Mouse (Mus musculus) megakaryocyte, embryonic 14.5 days (primary cell): ENCODE measurements around the gene Bco1. TPM values are rescaled to one million over a fixed set of nuclear protein-coding genes. Genes with fewer than 3 reads are reported as not detected.

Experiments used
- H3K27me3 ChIP-seq: replicated peaks from 2 replicates; pipeline ENCODE3; 2012; ENCODE audit warnings: inconsistent platforms
- H3K36me3 ChIP-seq: replicated peaks from 2 replicates; pipeline ENCODE3; 2012; ENCODE audit warnings: low read length, inconsistent platforms, mixed read lengths
- H3K4me1 ChIP-seq: 2 replicates; pipeline ENCODE4 v1.6.1; 2012; ENCODE audit warnings: inconsistent platforms
- H3K4me3 ChIP-seq: replicated peaks from 2 replicates; pipeline ENCODE3; 2012; ENCODE audit warnings: moderate library complexity, mild to moderate bottlenecking, inconsistent platforms
- H3K9me3 ChIP-seq: 2 replicates; pipeline ENCODE4 v1.6.1; 2012; ENCODE audit warnings: inconsistent platforms
- FLI1 ChIP-seq: IDR thresholded peaks from 2 replicates; pipeline ENCODE4 v1.6.1; 2012; ENCODE audit warnings: low read length, inconsistent platforms, mixed read lengths
- GATA1 ChIP-seq: IDR thresholded peaks from 3 replicates; pipeline ENCODE4 v1.6.1; 2012; ENCODE audit warnings: mixed read lengths, low read length, inconsistent platforms, borderline replicate concordance
- polyA plus RNA-seq: library from polyadenylated mRNA; stranded (reverse); fragments of >175 nt; gene quantifications from 2 replicates; pipeline ENCODE4 v1.2.3, GENCODE M21; 2012; ENCODE audit warnings: low replicate concordance; ENCODE audit not compliant: insufficient read depth

The Bco1 gene
- 0.30 TPM in 1 of 2 replicates, not detected in the other for polyA plus RNA-seq

DNA sequence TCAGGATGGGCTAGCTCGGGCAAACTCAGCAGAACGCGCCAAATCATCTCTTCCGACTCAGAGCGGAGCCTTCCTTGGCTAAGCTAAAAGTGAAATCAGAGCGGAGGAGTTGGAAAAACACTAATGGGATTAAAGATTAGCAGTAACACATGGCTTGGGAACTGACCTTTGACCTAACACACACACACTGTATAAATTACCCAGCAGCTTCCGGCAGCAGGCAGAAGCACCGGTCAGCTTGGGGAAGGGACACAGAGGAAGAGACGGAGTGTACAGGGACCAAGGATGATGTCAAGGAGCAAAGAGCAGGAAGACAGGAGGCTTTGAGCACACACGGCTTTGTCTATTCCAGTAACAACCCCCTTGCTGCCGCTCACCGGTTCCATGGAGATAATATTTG, at the start of gene Bco1:
Bco1 (plus strand) TSS at position 208 of the 400 bp plus-strand sequence.
- Histone ChIP-seq H3K36me3 (peaks cover 5% of the 10 kb centered on the region), H3K4me3 (no peak within 1 kb of the TSS), H3K9me3 (peaks cover 41% of the 10 kb centered on the region), H3K27me3 (peaks cover 24% of the 10 kb centered on the region), H3K4me1 (peaks cover 20% of the 10 kb centered on the region)
- TF ChIP-seq FLI1 = no peak
- TF ChIP-seq GATA1 = no peak

DNA sequence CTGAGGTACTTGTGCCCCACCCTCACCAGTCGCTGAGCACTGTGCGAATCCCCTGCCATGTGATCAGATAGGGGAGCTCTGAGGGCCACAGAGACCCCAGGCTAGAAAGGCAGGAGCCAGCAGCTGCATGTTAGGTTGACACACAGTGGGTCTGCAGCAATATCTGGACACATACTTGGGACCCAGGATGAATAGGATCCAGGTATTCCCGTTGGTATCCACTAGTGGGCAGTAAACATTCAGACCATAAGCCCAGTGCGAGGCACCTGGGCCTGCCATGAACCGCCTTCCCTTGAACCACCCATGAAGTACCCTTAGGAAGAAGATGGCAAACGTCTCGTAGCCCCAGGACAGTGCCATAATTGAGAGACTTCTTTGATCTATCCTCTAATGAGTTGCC, 46.2 kb upstream of the Bco1 start:
- Histone ChIP-seq H3K27me3 (peaks cover 30% of the 10 kb centered on the region), H3K9me3 (0 out of 2 replicates have a peak, but pooled peaks cover 4% of the 10 kb centered on the region), H3K4me1 (peaks cover 20% of the 10 kb centered on the region), H3K4me3 (no peak overlapping the region), H3K36me3 (no peaks in the 10 kb centered on the region)
- no peak for TF ChIP-seq GATA1
- TF ChIP-seq FLI1 = no peak

DNA sequence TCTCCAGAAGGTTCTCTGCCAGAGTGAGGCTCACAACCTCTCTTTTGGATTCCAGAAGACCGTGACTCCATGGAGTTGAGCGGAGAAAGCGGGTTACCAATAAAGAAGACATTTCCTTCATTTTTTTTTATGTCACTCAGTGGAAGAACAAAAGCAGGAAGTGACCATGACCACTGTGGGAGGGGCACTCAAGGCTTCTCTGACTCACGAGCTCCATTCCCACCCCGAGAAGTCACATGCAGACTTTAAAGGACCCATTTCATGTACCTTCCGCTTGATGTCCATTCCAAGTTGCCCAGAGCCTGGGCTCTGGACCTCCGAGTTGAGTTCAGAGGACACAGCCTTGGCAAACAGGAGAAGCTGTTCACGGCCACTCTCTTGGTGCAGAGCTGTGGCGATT, 44.9 kb upstream of the Bco1 start:
- Histone ChIP-seq H3K36me3 (no peaks in the 10 kb centered on the region), H3K9me3 (0 out of 2 replicates have a peak, but pooled peaks cover 4% of the 10 kb centered on the region), H3K4me3 (no peak overlapping the region), H3K4me1 (peaks cover 30% of the 10 kb centered on the region), H3K27me3 (peaks cover 26% of the 10 kb centered on the region)
- TF ChIP-seq FLI1 = no peak
- TF ChIP-seq GATA1 = no peak

DNA sequence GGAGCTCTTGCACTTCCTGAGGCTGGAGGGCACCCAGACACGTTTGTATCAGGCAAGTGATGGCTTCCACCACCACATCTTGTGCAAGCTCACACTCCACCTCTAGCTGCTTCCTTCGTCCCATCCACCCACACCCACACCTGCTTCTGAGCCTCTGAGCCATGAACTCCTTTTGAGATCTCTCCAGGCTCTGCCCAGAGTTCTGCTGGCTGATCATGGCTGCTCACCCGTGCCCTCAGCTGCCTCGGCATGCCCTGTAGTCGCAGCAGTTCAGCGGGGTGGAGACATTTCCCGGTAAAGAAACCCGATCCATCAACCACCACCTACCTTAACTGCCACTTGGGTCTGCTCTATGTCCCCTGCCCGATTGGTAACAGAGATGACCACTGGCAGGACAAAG, 44.3 kb upstream of the Bco1 start:
- Histone ChIP-seq H3K9me3 (0 out of 2 replicates have a peak, but pooled peaks cover 4% of the 10 kb centered on the region), H3K4me1 (peaks cover 30% of the 10 kb centered on the region), H3K27me3 (peaks cover 26% of the 10 kb centered on the region), H3K36me3 (no peaks in the 10 kb centered on the region), H3K4me3 (no peak overlapping the region)
- TF ChIP-seq FLI1 (no peak), GATA1 (no peak)

DNA sequence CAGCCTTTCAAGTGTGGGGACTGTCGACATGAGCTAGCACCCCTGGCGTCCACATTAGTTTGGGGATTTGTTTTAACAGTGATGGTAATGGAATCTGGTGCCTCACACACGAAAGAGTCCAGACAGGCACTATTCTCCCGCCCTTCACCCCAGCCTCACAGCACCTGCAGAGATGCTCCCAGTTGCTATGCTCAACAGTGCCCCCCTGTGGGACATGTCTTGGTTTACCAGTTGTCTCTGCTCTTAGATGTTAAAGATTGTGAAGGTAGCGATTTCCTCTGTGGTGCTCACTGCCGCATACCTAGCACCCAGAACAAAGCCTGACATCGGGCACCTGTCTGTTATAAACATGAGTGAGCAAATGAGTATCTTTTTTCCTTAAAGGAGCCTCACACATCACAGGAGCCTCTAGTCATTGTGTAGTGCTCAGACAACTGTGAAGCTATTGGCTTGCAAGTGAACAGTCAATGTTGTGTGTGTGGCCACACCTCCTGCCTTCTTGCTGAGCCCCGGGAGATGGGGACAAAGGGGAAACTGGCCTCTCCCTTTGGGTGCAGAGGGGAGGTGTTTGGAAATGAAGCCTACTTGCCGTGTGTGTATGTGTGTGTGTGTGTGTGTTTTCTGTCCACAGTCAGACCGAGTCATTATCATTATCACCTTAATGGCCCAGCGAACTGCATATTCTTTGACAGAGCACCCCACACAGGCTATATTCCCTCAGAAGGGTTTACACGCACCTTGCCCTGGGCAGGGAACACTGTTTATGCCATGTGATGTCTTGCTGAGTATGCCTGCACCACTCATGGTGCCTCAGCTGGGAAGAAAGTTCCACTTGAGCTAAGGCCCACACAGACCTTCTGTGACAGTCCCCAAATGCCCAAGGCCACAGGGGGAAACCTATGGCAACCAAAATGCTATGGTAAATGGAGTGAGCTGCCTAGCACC, 42.2 kb upstream of the Bco1 start:
- TF ChIP-seq GATA1 (no peak), FLI1 (no peak)

DNA sequence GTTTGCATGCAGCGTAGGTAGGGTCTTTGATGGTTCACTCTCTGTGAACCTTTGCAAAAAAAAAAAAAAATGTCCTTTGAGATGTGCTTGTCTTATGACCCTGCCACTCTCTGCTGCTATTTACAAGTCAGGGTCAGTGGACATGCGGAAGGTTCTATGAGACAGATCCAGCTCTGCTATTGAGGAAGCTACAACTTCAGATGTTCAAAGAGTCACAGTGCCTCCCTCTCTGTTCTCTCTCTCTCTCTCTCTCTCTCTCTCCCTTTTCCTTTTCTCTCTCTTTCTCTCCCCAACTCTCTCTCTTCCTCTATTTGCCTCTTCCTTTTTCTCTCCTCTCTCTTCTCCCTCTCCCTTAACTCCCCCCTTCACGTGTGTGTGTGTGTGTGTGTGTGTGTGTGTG, 41.5 kb upstream of the Bco1 start:
- H3K36me3 ChIP-seq = no peaks in the 10 kb centered on the region
- H3K4me1 ChIP-seq = peaks cover 34% of the 10 kb centered on the region
- H3K27me3 ChIP-seq = peaks cover 40% of the 10 kb centered on the region
- no peak overlapping the region for H3K4me3 ChIP-seq
- 0 out of 2 replicates have a peak, but pooled peaks cover 4% of the 10 kb centered on the region for H3K9me3 ChIP-seq
- TF ChIP-seq GATA1 = no peak

More for the DNA sequence above, 42.2 kb upstream of the Bco1 start:
- H3K27me3 ChIP-seq = peaks cover 35% of the 10 kb centered on the region
- H3K4me1 ChIP-seq = peaks cover 30% of the 10 kb centered on the region
- H3K4me3 ChIP-seq = no peak overlapping the region
- no peaks in the 10 kb centered on the region for H3K36me3 ChIP-seq
- 0 out of 2 replicates have a peak, but pooled peaks cover 4% of the 10 kb centered on the region for H3K9me3 ChIP-seq

DNA sequence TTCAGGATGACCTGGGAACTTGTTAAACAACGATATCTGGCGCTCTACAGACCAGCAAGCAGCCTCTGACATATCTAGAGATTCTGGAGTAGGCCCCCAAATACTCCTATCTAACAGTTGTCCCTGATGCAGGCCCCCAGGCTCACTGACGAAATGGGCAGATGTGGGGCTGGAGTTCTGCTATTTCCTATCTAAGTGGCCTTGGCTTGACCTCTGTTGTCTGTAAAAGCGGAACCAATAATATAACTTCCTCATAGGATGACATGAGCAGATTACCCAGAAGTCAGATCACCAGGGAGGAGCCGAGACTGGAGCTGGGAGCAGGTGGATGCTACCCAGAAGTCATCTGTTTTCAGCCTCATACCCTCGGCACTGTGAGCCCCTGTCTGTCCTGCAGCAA, 40.6 kb upstream of the Bco1 start:
- Histone ChIP-seq H3K4me3 (no peak overlapping the region), H3K27me3 (peaks cover 40% of the 10 kb centered on the region), H3K36me3 (no peaks in the 10 kb centered on the region), H3K9me3 (0 out of 2 replicates have a peak, but pooled peaks cover 4% of the 10 kb centered on the region), H3K4me1 (peaks cover 38% of the 10 kb centered on the region)
- TF ChIP-seq FLI1 = no peak
- no peak for TF ChIP-seq GATA1

DNA sequence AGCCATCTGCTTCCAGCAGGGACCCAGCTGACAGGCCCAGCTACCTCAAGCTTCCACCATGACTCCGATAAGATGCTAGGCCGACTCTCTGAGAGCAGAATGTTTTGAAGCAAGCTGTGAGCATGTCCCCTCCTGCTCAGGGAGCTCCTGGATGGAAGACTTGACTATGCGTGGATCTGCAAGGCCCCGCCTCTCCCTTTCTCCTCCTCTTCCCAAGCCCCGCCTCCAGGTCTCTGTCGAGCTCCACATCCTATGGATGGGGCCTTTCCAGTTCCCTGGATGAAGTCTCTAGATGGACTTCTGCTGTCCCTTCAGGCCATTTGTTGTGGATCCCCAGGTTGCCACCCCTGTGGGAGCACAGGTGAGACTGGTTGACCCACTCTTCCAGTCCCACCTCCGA, 36.6 kb upstream of the Bco1 start:
- Histone ChIP-seq H3K36me3 (peaks cover 4% of the 10 kb centered on the region), H3K27me3 (peaks cover 47% of the 10 kb centered on the region), H3K9me3 (peaks cover 14% of the 10 kb centered on the region), H3K4me3 (no peak overlapping the region), H3K4me1 (peaks cover 22% of the 10 kb centered on the region; the same call in 1 of the 2 replicates)
- TF ChIP-seq FLI1 (no peak), GATA1 (no peak)

DNA sequence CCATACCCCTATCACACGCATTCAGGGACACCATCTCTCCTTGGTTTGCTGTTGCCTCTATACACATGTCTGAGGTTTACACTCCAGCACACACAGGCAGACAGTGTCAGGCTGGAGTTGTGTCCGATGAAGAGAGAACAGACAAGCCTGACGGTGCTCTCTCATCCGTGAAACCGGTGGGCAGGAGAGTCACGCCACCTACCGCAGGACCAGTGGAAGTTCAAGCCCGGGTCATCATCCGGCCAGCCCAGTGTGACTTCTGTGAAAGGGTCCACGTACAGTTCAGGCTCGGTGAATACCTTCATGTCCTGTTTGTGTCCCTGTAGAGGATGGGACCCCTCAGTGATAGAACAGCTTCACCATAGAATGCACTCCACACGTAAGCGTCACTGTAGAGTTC, 35.3 kb upstream of the Bco1 start:
- Histone ChIP-seq H3K4me3 (no peak overlapping the region), H3K4me1 (peaks cover 13% of the 10 kb centered on the region; the same call in 1 of the 2 replicates), H3K9me3 (peaks cover 14% of the 10 kb centered on the region), H3K36me3 (peaks cover 4% of the 10 kb centered on the region), H3K27me3 (peaks cover 53% of the 10 kb centered on the region)
- TF ChIP-seq FLI1 (no peak), GATA1 (no peak)
